Mouse (Mus musculus): ENCODE data around the gene Plekha1.

Plekha1 gene

GRCm38 (mm10) chr7:130914693-130915363 is 49.3 kb downstream of the Plekha1 start:
- DNase-seq (ENCODE audit: low read depth in 2 of 2, low spot score in 2 of 2) = no peak

DNA sequence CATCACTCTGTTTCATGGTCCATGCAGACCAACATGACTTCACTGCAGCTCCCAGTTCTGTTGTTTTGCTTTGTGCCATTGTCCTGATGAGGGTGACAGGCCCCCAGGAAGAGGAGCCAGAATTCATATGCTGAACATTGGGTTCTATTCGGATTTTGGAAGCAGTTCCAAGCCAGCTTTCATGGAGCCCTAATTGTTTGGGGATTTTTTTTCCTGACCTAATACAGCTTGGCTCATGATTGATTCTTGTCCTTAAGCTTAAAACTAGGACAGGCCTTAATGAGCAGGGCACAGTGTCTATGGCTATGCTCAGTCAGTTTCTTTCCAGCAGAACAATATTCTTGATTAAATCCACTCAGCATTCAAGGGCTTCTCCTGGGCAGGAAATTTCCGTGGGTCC is 52.7 kb downstream of the Plekha1 start:
- DNase-seq (ENCODE audit: low read depth in 2 of 2, low spot score in 2 of 2) = no peak

GRCm38 (mm10) chr7:130922981-130923731 is 57.6 kb downstream of the Plekha1 start:
- DNase-seq (ENCODE audit: low read depth in 2 of 2, low spot score in 2 of 2) = no peak

DNA sequence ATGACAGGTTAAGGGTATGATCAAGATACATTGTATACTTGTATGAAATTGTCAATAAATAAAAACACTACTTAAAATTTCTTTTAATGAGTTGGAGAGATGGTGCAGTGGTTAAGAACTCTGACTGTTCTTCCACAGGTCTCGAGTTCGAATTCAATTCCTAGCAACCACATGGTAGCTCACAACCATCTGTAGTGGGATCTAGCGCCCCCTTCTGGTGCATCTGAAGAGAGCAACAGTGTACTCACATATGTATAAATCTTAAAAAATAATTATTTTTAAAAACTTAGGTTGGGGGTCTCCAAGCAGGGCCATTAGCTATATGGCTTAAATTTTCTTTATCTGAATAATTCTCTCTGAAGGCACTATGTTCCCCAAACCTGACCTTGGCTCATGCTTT is 64.8 kb downstream of the Plekha1 start:
- no peak for DNase-seq (ENCODE audit: low read depth in 2 of 2, low spot score in 2 of 2)

DNA sequence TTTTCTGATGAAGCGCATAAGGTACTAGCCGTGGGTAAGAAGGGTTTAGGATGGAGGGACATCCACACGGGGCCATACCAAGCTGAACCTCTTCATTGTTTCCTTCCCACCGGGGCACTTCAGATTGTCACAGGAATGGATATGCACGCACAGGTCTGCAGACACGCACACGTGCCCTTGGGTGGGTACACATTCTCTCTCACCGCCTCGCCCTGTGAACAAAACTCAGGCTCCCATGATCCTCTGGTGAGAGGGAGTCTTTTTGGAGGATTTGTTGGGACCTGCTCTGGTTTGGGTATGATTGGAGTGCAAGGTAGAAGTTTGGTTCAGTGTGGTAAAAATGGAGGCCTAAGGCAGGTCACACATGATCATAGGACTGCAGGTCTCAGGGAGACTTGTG is 67.4 kb downstream of the Plekha1 start:
- DNase-seq (ENCODE audit: low read depth in 2 of 2, low spot score in 2 of 2) = no peak

GRCm38 (mm10) chr7:130934654-130935053 is 69.1 kb downstream of the Plekha1 start:
- no peak for DNase-seq (ENCODE audit: low read depth in 2 of 2, low spot score in 2 of 2)

GRCm38 (mm10) chr7:130935421-130935792 is 69.9 kb downstream of the Plekha1 start:
- DNase-seq (ENCODE audit: low read depth in 2 of 2, low spot score in 2 of 2) = no peak

GRCm38 (mm10) chr7:130935793-130936471 is 70.4 kb downstream of the Plekha1 start, which contains the start of gene Htra1:
TSS of gene Htra1 (plus strand) at chr7:130936111.
- no peak for DNase-seq (ENCODE audit: low read depth in 2 of 2, low spot score in 2 of 2)

DNA sequence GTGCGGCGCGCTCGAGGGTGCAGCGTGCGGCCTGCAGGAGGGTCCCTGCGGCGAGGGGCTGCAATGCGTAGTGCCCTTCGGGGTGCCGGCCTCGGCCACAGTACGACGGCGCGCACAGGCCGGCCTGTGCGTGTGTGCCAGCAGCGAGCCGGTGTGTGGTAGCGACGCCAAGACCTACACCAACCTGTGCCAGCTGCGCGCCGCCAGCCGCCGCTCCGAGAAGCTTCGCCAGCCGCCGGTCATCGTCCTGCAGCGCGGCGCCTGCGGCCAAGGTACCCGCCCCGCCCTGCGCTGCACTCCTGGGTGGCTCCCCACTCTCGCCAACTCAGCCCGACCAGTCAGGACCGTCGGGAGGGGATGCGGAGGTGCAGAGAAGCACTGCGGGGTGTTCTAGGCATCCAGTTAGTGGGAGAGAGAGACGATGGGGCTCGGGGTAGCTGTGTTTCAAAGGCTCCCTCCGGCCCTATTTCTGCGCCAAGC is 71.0 kb downstream of the Plekha1 start:
- no peak for DNase-seq (ENCODE audit: low read depth in 2 of 2, low spot score in 2 of 2)

DNA sequence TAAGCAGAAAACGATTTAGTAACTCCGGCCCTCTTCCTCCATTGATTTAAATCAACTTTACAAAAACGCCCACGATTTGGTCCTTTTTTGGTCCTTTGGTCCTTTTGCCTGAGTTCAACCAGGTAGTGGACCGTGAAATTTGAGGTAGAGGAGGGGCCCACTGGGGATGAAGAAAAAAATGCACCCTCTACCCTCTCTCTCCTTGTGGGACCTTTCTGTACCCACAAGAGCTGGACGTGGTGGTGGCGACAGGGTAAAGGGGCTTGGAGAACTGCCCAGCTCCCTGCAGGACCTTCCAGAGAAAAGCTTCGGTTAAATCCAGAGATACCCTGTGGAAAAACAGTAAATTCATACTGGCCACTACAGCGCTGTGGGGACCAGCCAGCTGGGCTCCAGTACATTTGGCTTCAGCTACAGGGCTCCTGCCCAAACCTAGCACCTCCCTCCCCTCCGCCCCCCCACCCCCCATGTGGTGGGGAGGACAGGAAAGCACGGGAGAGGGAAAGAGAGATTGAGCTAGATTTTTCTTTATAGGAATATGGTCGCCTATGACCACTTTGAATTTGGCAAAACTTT is 71.8 kb downstream of the Plekha1 start:
- no peak for DNase-seq (ENCODE audit: low read depth in 2 of 2, low spot score in 2 of 2)

DNA sequence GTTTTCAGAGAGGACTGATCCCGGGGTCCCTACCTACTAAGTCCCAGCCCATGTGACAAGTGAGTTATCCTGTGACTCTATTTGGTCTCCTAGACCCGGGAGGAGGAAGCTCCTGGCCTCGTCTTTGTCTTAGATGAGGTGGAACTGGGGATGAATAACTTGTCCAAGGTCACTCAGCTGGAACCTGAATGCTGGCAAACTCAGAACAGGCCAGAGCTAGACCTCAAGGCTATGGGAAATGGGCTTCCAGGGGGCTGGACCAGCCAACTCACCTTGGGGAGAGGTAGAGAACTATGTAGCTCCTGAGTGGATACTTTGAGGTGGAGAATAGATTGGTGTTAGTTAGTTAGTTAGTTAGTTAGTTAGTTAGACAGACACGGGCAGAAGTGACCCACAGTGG is 72.4 kb downstream of the Plekha1 start:
- DNase-seq (ENCODE audit: low read depth in 2 of 2, low spot score in 2 of 2) = no peak

DNA sequence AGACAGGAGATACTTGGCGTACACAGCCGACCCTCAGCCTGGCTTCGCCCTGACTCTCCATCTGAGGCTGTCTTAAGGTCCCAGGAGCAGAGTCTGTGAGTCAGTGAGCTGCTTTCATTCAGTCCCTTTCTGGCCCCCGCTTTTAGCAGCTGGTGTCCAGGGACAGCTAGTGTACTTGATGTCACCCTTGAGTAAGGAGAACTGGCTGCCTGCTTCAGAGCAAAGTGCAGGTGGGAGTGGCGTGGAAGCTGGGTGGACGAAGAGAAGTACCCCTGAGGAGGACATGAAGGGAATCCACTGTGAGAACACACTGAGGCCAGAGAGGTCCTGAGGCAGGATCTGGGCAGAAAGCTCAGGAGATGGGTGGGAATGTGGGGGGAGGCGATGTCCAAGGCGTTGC is 73.3 kb downstream of the Plekha1 start:
- DNase-seq (ENCODE audit: low read depth in 2 of 2, low spot score in 2 of 2) = no peak

DNA sequence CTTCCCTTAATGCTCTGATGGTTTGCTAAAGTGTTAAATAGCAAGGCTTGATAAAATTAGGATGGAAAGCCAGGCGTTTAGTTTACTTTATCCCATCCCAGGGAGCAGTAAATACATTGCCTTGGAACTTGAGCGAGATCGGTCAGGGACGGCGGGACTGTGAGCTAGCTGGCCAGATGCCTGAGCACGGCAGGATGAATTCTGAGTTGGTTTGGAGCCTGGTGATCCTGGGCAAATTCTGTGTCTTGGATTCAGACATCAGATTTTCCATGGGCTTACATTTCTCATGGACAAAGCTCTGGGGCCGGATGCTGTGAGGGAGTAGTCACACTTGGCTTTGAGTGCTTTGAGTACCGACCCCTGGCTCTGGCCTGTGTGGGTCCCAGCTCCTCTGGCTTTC is 75.2 kb downstream of the Plekha1 start:
- no peak for DNase-seq (ENCODE audit: low read depth in 2 of 2, low spot score in 2 of 2)

DNA sequence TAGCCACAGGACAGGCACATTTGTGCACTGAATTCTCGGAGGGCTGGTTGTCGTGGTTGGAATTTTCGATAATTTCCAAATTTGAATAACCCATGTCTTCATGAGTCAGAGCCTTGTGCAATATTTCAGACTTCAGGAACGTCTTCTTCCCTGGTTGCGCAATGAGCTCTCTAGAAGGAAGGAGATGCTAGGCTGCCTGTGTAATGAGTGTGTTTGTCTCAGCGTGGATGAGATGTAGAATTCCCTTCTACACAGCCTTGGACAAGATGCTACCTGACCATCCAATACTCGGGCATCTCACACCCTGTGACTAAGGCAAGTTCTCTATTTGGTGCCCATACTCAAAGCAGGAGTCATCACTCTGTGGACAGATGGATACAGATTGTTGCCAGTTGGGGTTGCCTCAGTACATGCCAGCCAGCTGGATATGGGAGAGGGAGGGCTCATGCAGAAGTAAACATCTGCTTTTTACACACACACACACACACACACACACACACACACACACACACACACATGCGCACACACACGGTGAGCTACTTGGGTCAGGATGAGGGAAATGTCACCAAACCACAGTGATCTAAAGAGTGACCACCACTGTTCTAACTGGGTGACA is 77.8 kb downstream of the Plekha1 start:
- DNase-seq (ENCODE audit: low read depth in 2 of 2, low spot score in 2 of 2) = no peak

DNA sequence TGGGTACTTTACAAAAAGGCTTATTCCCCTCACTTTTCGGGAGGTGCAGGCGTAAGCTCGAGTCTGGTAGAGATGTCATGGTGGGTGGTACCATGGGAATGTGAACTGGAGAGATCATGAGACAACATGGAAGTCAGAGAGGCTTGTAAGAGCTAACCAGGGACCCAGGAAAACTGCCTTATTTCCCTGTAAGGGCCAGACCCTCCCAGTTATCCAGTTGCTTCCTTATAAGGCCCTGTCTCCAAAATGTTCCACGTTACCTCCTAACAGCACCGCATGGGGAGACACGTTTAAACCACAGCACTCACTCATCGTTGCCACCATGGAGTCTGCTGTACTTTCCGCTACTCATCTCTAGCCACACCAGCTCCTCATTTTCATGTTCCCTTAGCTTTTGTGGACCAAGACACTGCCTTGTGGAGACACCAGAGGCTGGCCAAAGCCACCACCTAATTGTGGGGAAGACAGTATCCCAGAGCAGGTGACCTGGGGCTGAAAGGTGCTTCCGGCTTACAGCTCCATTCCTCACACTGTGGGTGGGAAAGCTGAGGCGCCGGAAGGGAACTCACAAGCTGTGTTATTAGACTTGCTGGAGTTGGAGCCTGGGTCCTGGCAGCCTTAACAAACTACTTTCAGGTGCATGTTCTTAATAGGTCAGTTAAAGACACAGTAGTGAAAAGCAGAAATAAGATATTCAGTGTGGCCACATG is 79.4 kb downstream of the Plekha1 start:
- DNase-seq (ENCODE audit: low read depth in 2 of 2, low spot score in 2 of 2) = no peak

GRCm38 (mm10) chr7:130945730-130946129 is 80.2 kb downstream of the Plekha1 start:
- DNase-seq (ENCODE audit: low read depth in 2 of 2, low spot score in 2 of 2) = no peak

DNA sequence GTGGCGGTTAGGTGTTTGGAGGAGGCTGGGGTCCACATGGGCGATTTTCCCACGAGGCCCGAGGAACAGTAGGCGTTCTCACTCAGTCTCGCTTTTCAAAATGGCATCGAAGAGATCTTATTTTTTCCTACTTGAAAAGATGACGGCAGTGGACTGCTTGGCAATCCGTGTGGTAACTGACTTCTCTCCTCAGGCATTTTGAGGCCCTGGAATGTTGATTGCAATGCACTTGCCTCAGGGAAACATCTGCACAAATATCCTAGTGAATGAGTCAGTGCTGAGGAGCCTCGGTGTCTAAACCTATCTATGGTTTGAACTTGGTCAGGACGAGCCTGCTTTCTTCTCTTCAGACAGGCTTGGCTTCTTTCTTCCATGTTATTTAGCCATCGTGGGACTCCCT is 80.7 kb downstream of the Plekha1 start:
- no peak for DNase-seq (ENCODE audit: low read depth in 2 of 2, low spot score in 2 of 2)

DNA sequence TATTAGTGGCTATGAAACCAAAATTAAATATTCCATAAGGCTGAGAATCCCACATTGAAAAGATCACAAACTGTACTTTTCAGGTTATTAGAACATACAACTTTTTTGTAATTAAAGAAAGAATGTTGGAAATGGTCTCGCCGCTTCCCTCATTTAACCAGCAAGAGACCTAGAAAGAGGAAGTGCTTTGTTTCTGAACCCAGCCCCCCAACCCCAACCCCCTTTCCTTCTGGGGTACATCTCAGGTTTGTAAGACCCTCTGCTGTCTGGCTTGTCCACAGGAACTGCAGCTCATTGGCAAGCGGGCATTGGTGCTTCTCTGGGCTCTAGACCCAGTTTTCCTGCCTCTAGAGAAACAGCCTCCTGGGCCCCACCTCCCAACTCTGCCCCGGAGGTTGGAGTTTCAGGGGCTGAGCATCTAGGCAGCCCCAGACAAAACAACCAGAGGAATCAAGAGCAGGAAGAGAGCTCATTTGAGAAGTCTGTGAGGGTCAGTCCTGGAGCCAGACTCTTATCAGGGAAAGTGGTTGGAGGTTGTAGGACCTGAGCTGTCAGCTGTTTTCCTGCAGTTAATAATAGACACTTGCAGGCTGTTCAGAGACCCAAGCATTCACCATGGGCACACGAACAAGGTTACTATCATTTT is 83.1 kb downstream of the Plekha1 start:
- no peak for DNase-seq (ENCODE audit: low read depth in 2 of 2, low spot score in 2 of 2)

- DNase-seq (ENCODE audit: low read depth in 2 of 2, low spot score in 2 of 2) = no peak
Measured at GRCm38 (mm10) chr7:130949331-130949751, 83.8 kb downstream of the Plekha1 start.

- no peak for DNase-seq (ENCODE audit: low read depth in 2 of 2, low spot score in 2 of 2)
Measured at GRCm38 (mm10) chr7:130950482-130950881, 84.9 kb downstream of the Plekha1 start.

All from CD8-positive naive resting alpha-beta T cell, adult 2 months (primary cell).